Mouse (Mus musculus) granulocyte monocyte progenitor cell, adult 5-6 weeks (primary cell): ENCODE data around the gene Bcar3. TPM values are rescaled to one million over a fixed set of nuclear protein-coding genes. Genes with fewer than 3 reads are reported as not detected.

Experiments
- ATAC-seq: replicated peaks from 2 replicates; pipeline ENCODE4 v1.8.0; 2016; ENCODE audit warnings: mild to moderate bottlenecking, moderate TSS enrichment, inconsistent platforms; ENCODE audit not compliant: poor library complexity, severe bottlenecking
- total RNA-seq, 2 experiments: library from RNA; stranded (forward) in 1 of 2; stranded (reverse) in 1 of 2; fragments of 200-712, 200-1000 nt in 1 of 2; fragments of >200 nt in 1 of 2; fragmentation: Nextera tagmentation in 1 of 2; gene quantifications; 2 replicates each; pipeline ENCODE4 v1.2.3; 2014 to 2017

Bcar3 gene
- total RNA-seq, 2 experiments from 2014 or later = 0.77 TPM; not detected in 1

DNA sequence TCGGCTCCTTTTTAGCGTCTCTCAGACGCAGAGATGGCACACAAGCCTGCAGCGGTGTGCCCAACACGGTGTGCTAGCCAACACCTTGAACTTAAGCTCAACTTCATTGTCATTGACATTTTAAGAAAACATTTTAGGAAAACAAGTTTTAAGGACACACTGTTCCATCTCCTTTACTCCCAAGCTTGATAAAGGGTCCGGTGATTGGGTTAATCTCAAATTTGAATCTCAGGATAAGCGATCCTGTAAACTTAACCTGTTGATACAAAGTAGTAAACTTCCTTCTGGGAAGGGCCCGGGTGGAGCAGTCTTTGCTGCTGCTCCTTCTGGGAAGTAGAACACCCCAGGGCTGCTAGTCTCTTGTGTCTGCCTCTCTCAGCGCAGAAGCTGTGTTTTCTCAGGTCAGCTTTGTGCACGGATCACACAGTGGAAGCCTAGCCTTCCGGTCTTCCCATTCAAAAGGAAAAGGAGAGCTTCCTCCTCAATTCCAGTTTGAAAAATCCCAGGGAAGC, 179.6 kb downstream of the Bcar3 start:
- ATAC-seq = no peak

DNA sequence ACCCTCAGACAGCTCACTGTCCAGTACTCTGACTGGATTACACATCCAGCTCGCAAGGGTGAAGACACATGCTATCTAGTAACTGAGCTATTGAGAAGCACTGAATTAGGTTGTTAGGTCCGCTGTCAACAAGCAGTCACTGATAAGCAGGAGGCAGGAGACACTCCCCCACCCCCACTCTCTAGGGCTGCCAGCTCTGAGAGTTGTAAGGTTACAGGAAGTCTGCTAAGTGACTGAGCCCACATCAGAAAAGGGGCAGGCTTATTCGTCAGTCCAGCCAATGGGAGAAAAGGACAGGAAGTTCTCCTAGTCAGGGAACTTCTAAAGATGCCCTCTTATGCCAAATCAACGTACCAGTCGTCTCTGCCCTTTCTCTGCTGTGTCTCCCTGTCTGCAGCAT, 180.1 kb downstream of the Bcar3 start:
- ATAC-seq = peak; percentile 87

DNA sequence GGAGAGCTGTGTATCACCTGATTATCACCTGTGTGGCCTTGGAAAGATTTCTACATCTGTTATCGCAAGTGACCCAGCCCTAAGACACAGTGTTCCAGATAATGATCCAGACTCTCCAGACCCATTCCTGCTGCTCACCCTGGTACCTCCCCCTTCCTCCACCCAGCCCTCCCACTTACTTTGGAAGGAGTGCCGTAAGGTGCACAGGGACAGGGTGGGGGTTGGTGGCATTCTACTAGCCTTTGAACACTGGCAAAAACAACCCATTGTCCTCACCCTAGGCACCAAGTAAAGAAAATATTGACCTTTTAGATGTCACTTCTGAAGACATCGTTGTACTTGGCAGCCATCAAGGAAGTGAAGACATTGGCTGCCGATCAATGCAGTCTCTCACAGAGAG, 180.9 kb downstream of the Bcar3 start:
- ATAC-seq = no peak

DNA sequence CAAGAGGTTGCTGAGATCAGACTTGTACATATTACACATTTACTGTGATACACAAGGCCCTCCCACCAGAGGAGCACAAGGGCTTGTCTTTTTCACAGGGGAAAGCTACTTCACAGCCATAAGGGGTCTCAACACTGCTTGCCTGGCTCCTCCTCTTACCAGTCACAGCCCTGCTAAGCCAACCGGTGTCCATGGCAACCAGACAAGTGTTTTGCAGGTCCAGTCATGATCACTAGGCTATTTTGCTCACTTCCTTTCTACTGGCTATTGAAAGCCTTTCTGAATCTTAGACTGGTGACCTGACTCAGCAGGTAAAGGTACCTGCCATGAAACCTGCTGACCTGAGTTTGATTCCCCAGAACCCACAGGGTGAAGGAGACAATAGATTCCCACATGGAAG, 181.8 kb downstream of the Bcar3 start:
- ATAC-seq = no peak

DNA sequence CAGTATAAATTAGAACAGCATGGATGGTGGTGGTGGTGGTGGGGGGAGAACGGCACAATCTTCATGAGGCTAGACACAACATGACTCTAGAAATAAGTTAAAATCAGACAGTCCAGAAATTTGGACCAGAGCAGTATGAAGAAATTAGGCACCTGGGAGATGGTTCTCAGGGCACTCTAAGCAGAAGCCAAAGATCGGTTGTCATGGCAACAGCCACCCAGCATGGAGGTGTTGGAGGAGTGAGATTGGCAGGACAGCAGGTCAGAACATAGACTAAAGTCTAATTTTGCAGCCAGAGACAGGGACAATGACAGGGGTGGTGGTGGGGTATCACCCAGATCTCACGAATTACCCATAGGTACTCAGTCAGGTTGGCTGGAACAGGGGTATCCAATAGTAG, 182.7 kb downstream of the Bcar3 start:
- no peak for ATAC-seq

DNA sequence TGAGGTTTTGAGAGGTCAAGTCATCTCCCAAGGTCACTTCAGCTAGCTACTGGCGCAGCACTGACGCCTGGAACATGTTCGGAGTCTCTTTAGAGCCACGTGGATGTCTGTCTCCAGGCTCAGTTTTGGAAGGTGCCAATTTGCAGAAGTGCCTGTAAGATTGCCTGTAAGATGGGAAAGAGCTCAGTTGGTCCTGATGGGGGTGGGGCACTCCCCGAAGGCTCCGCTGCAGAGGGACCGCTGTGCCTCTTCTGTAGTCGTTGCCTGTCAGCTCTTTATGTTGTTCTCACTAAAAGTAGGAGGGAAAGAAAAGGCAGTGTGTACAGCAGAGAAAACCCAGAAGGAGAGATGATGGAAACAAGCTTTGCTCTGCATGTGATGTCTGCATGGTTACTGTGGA, 183.6 kb downstream of the Bcar3 start:
- no peak for ATAC-seq

DNA sequence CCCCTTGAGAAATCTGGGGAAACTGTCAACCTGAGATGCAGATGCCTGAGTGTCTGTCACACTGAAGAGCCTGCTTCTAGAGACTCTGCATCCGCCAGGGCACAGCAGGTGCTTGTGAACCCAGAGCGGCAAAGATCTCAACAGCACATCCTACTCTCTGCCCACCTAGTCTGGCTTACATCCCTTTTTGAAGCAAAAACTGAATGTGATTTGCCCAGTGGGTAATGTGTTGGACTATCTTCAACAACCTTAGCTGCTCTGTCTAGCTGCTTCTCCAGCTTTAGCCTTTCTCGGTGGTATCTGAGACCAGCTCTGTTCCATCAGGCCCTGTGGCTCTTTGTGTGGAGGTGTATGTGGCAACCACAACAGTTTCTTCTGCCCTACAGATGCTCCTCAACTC, 184.8 kb downstream of the Bcar3 start:
- ATAC-seq = no peak

DNA sequence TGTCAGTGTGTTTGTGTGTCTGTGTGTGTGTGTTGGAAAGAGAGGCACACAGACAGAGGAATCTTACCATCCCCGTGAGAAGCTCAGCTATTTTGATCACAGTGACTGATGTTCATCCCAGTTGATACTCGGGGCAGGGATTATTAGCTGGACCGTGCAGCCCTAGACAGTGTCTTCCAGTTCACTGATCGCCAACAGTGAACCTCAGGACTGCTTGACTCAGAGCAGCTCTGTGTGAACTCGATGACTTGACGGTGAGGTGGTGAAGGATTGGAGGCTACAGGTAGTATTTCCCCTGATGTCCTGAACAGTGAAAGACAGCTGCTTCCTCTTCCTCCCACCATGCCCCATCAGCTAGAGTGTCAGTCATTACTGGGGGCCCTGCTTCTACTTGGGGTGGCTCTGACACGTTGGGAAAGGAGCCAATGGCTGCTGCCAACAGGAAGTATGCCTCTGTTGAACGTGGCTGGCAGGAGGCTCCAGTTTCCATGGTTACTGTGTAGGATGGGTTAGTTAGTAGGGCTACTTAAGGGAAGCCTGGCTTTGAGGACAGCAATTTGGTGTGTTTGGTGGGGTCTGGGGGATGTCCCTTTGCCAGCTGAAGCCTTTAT, 186.2 kb downstream of the Bcar3 start:
- ATAC-seq = peak; percentile 70

DNA sequence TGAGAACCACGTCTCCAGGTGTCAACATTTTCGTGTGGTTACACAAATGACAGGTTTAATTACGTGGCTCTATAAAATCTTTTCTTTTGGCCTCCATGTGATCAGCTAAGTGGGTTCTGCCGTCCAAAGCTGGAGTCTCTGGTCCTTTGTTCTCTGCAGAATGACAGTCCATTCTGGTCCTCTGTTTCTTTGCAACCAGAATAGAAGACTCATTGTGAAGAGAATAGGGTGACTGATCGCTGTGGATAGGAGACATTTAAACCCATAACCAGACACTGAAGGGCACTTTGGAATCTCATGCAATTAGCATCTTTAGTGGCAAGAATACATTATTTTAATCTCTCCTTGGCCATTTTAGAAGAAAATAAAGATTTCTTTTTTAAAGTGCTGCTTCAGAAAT, 187.1 kb downstream of the Bcar3 start:
- ATAC-seq = no peak

DNA sequence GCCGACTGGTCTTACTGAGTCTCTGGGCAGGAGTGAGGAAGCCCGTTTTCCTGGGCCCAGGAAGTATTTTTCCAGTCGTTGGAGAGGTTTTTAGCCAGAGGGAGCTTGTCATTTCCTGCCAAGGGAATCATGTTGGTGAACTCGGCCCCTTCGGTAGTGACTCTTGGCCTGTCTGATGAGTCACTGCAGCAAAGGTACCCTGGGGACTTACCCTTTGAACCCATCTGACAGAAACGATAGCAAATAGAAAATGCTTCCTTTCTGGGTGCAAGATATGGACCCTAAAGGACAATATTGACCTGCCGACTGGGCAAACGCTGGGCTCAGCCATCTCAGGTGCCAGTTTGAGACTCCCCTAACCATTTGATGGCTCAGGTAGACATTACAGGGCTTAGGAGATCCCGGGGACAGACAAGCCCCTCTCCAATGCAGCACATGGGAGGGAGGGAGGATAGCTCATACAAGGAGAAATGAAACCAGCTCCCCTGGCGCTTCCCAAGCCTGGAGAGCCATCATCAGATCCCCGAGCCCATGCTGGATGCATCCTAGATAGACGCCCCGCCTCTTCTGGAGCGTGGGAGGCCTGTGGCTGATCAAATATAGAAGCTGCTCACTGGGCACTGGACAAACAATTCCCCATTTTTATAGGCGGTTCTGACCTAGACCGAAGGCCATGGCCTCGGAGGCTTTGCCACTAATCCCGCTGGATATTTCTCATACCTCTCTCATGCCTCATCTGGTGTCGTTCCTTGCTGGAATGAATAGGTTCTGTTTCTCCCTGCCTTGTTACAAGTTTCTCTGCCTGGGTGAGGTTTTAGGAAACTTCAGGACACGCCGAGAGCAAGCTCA, 188.2 kb downstream of the Bcar3 start:
- ATAC-seq = no peak

DNA sequence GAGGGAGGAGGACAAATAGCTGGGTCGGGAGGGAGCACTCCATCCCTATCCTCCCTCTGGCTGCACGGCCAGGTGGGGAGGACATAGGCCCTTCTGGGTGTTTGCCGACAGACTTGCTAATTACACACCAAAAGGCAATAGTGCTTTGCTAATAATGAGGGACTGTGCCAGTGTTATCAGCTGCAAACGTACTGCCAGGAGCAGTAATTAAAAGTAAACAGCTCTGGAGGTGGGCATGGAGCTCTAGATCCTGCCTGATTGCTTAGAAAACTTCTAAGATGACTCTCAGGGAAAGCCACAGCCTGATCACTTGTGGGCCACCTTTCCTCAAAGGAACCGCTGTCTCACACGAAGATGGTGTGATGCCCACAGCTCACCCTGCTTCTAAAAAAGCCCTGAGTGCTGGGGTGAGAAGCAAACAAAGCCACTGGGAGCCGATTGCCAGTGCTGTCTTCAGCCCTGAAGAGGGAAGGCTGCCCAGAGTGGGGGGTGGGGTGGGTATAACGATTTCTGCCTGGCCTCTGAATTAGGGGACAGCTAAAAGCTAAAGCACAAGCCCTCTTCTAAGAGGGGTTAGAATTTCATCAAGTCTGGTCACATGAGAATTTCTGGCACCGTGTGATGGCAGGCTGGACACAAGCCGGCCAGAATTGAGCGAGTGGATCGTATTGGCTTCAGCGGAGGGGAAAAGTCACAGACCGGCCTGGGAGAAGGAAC, 189.3 kb downstream of the Bcar3 start:
- ATAC-seq = no peak

DNA sequence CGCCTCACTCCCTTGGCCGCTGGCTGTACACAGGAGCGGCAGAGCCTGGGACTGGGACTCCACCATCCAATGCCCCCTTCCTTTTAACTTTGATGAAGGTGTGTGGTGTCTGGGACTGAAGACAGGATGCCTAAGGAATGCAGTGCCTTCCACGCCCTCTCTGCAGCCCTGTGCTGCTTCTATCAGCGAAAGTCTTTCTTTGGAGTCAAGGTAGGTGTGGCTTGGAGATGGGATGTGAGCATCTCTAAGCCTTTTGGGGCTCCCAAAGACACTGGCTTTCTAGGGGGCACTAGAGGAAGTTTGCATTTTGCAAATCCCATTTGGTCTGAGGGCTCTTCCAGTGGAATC, 189.8 kb downstream of the Bcar3 start:
- no peak for ATAC-seq

DNA sequence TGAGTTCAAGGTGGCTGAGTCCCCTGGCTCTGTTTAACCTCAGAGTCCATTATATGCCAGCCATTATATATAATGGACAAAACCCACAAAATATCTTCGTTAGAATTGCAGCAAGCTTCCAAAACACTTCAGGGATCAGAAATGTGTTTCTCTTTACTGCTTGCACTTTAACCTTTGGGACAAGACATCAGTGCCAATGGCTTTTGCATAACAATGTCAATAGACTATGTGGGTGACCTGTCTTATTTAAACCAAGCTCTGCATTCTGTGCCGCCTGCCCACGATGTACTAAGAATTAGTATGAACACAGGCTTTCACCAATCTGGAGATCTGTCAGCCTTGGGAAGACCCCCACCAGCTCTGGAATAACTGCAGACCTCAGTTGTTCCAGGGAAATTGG, 190.4 kb downstream of the Bcar3 start:
- no peak for ATAC-seq

DNA sequence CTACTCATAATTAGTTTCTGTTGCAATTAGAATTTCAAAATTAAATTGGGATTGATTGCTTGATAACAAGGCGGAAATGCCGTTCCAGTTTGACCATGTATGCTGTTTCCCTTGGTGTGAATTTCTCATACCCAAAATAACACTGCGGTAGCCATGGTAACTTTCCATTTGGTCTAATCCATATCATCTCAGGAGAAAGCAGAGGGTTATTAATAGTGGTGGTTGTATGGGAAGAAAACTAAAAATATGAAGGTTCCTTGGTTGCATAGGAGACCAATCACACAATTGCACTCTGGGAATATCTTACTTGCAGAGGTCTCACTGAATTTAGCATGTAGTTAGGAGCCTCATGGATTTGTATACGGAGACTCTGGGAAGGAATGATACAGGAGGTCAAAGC, 191.8 kb downstream of the Bcar3 start:
- no peak for ATAC-seq

DNA sequence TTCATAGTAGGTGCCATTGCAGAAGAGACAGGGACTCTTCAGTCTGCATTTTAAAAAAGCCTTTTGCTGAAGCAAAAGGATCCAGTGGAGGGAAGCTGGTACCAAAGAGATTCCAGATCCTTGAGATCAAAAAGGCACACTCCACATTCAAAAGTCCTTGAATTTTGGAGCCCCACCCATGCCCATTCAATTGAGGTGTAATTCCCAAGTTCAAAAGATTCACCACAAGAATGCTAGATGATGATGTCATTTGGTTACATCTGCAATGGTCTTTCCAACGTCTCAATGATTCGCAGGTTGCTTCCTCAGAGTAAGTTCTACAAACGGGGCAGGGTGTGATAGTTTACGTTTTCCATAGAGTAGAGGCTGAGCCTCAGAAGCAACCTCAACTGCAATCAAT, 192.3 kb downstream of the Bcar3 start:
- no peak for ATAC-seq

DNA sequence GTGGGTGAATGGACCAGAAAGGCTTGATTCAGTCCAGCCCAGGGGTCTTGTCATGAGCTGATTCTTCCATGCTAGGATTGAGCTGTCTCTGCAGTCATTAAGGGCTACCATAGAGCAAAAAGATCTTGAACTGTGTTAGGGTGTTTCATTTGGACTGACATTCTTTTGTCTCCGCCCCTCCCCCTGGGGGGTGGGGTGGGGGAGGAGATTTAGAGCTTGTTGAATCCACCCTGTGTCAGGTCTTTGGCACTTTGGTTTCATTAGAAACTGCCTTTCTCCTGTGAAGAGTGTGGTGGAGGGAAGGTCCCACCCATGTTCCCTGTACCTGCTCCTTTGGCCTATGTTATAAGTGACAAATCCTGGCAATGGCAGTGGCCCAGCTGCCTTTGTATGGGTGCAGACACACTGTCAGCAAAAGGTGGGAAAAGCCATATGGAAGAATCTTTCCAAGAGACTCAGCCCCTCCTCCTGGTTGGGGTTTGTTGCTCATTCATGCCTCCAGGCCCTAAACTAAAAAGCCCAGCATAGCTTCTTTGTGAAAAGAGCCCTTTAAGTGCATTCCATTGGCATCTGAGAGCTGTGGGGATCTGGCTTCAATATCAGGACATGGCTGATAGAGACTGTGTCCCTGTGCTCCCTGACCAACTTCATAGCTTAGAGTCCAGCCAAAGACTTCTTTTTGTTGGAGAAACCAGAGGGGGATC, 194.3 kb downstream of the Bcar3 start:
- ATAC-seq = no peak

DNA sequence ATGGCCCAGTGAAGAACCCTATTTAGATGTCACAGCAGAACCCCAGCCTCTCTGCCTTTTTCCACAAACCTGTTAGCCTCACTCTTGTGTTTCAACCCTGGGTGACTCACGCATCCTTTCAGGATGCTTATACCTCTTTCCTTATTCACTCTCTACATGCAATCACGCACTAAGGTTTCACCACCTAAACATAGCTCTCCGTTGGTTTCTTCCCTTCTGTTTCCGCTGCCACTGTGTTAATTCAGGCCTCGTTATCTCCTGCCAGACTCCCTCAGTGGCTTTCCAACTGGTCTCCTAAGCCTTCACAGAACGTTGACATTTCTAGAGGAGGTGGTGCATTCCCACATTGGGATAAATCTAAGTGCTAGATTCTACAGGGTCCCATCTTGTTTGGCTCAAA, 196.6 kb downstream of the Bcar3 start:
- no peak for ATAC-seq

DNA sequence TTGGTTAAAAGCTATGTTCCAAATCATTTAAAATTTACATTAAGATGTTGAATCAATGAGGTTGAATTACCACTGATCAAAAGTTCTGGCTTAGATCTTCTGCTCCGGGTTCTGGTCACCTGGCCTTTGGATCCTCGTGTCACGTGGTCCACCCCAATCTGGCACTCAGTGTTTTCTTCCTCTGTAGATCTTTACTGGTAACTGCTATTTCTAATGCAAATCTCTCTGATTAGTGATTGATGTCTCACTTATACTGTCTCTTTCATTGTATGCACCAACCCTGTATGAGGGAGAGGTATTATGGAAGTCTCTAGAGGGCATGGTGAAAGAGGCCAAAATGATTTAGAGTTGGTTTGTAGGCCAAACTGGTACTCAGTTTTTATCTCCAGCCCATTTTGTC, 198.1 kb downstream of the Bcar3 start:
- no peak for ATAC-seq

DNA sequence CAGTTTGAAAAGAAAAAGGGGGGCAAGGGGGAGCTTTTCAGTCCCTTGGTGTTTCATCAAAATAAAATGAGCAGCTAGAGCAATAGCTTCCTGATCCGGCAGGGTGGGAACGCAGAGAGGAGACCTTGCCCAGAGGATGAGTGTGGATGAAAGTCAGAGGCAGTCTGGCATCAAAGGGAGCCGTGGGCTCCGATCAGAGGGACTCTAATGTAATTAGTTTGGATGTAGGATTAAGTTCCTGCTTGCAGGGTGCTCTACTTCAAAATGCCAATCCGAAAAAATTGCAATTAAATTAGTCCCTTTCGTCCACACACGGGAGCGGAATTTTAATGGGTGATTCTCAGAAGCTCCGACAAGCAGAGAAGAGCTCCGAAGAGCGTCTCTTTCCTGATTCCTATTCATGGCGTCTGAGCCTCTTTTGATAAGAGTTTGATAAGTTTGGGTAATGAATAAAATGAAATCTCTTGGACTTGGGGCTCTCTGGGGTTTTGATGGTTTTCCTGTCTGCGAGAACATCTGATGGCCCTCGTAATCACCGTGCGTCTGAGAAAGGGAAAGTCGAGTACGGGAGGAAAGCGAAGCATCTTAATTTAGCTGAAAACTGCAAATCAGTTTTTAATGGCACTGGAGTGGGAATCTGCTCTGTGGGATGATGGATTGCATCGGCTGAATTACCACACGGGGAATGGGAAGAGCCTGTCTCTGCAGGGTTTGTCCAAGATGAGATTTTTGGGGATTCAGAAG, 199.1 kb downstream of the Bcar3 start:
- ATAC-seq = no peak

DNA sequence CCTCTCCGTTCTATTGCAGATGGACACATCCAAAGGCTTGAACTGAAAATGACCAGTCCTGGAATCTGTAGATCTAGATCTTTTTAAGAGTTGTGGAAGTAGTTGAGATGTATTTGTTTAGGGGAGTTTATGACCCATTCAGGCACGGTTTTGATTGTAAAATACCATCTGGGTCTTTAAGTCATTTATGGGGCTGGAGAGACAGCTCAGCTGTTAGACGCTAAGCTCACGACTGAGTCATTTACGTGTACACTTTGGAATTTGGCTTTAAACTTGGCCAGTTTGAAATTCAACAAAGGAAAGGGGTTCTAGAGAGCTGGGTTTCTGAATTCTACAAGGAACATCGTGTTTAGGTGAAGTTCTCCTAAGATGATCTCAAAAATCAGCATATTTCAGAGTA, 200.8 kb downstream of the Bcar3 start:
- no peak for ATAC-seq
